Mouse (Mus musculus): Measurements from ENCODE around the gene Cav1.

The Cav1 gene

DNA sequence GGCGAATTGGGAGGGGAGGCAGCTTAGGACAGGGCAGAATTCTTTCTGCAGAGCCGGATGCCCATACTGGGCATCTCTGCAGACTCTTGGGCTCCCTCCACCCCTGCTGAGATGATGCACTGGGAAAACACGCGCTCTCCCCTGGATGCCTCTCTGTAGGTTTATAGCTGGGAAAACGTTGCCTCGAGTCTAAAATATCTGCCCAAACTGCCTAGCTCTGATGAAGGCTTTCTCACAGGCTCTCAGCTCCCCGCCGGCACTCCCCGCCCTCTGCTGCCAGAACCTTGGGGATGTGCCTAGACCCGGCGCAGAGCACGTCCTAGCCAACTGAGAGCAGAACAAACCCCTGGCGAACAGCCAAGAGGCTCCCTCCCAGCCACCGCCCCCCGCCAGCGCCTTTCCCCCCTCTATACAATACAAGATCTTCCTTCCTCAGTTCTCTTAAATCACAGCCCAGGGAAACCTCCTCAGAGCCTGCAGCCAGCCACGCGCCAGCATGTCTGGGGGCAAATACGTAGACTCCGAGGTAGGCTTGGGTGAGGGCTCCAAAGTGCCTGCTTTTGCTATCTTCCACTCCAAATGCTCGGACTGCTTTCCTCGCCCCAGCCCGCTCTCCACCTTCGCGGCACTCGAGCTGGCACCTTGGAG lies at the start of gene Cav1:
Gene Cav1, plus strand, starts transcription at position 382 of the 648 bp plus-strand sequence.
- DNase-seq, result peak; percentile 8 to 42

DNA sequence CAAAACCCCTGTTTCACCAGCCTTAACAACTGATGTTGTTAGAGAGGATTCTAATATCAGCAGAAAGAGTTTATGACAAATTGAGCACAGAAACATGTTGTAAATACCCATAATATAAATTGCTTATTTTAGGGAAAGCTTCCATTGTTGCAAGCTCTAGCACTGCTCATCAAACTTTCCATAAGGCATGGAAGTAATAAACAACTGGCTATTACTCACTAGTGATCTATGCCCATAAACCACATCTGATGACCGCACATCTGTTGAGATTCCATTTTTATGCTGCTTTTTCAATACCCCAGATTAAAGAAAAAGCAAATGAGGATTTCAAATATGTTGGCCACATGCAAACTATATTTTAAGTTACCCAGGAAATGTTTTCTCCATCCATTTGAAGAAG lies 48.0 kb upstream of the Cav1 start:
- DNase-seq, result no peak

DNA sequence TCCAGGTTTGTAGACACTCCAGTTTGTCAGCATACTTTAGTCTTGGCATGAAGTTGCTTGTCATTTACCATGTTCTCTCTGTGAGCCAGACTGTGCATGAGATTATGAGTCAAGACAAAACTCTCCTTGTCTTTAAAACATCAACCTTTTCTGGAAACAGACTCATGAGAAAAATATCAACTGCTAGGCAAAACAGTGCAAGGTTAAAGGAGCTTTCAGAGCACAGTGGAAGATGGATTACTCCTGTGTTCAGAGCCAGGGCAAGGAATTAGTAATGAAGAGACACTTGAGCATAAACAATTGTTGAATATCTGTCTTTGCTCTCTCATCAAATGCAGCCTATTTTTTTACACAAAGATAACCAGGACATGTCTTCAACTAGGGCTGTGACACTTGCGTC lies 47.2 kb upstream of the Cav1 start:
- DNase-seq, result no peak

DNA sequence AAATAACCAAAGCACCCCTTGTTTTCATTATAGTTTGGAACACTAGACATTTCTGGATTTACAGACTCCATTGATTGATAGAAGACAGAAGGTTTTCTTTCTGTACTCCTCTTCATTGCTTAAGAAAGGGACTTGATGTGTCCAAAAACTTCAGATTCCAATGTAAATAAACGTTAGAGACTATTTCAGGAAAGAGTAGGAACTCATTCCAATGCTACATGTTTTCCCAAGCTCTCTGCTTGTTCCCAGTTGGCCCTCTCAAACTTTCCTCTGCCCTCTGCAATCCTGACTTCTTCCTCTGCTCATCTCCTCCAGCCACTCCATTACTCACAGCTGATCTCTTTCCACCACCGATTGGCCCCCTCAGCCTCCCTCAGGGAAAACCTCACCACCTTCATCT lies 43.3 kb upstream of the Cav1 start:
- no peak for DNase-seq

DNA sequence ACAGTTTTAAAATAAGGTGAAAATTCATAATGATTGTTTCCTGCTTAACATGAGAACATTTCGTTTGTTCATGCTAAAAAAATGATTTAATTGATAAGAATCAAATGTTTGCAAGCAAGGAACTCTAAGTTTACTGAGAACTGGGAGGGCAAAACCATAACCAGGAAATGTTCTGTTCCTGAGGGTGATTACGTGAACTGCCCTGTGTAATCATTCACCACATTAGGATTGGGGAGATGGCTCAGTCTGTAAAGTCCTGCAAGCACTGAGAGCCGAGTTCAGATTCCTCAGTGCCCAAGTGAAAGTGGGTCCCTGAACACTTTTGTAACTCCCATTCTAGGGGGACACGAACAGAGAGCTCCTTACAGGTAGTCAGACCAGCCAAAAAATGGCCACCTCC lies 41.1 kb upstream of the Cav1 start:
- DNase-seq, result no peak

DNA sequence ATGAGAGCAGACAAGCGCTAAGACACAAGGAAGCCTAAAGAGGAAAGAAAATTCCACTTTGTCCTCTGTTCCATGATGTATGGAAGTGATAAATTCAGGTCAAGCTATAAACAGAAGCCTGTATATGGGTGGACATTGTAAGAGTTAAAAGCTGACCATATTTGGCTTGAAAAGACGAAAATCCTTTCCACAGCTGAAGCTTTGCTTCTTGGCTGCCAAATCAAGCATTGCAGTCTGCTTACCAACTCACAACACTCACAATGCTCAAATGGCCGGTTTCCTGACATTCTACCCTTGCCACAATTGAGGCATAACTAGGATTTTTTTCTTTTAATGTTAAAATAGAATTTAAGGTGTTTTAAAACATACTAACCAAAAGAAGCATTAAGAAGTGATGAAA lies 39.7 kb upstream of the Cav1 start:
- no peak for DNase-seq

DNA sequence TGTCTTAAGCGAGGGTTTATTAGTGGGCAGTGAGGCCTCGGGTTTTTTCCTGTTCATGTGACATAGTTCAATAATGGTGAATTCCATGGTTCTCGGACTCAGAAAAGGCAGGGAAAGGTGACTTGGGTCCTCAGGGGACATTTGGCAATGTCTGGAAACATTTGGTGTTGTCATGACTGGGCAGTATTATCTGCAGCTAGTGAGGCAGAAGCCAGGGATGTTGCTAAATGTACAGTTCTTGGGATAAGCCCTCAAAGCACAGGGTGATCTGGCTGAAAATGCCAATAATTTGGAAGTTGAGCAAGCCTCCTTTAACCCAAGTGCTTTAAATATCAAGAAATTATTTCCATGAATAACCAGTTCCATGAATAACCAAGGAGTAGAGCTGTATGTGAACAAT lies 27.8 kb upstream of the Cav1 start:
- no peak for DNase-seq

DNA sequence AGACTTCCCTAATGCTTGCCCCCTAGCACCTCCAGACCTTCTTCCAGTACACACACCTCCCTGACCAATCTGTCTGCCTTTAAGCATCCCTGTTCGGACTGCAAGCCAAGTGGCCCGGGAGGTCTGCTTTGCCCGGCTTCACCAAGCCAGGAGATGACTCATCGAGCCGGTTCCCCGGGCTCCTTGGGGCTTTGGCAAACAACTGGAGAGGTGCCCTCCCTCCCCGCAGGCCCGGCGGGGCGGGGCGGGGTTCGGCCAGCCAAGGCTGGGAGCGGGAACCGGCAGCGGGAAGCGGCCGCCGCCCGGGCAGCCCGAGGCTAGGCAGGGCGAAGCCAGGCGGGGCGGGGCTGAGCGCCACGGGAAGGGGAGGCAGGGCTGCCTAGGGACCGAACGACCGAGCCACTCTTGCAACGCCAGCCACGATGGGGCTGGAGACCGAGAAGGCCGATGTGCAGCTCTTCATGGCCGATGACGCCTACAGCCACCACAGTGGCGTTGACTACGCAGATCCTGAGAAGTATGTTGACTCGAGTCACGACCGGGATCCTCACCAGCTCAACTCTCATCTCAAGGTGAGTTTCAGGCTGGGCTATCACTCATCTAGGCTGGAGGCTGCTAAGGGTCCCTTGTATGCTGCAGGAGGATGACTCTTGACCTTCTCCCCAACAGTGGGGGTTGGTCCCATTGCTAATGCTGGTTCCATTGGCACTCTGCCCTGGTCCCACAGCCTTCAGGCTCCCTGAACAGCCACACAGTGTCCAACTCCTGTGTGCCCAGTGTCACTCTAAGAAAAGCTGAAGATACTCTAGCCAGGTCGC lies 25.0 kb upstream of the Cav1 start, which contains the start of gene Cav2:
Gene Cav2, plus strand, starts transcription at position 247 of the 818 bp plus-strand sequence.
- peak; percentile 81 to 82 for DNase-seq

DNA sequence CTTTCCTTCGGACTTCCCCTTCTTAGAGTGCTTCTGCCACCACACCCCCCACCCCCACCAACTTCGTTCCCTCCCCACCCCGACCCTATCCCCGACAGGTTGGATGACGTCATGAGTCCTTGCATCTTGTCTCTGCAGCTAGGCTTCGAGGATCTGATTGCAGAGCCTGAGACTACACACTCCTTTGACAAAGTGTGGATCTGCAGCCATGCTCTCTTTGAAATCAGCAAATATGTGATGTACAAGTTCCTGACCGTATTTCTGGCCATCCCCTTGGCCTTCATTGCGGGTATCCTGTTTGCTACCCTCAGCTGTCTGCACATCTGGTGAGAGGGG lies 24.4 kb upstream of the Cav1 start:
- peak in 1 of 2 experiments; percentile 7 for DNase-seq

DNA sequence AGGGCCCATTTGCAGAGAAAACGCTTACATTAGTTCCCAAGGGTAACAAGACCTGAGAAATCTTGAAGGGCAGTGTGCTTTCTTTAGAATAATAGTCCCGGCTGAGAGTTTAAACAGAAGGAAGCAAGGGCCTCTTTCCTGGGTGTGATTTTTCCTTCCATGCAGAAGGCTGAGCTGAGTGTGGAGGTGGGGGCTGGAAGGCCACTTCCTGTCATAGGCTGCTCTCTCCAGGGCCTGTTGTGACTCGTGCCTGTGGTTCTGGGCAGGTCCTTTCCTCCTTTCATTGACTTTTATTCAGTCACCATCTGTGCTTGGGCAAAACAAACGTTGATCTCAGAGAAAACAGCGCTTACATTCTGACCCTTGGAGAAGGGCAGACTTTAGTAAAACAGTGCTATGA lies 24.0 kb upstream of the Cav1 start:
- DNase-seq, result peak in 1 of 2 experiments; percentile 6

DNA sequence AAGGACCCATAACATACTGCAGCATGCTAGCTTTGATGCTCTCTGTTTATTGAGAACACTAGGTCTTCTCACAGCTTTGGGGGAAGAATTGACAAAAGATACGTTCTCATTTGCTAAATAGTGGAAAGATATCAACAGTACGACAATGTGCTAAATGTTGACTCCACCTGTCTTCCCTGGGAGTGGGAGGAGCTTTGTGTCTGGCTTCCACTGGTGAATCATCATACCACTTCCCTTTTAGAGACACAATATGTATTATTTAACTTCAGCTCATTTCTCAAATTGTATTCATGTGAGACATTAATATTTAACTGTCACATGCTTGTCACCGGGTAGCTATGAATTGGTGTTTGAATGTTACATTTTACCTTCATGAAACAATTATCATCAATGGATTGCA lies 22.3 kb upstream of the Cav1 start:
- DNase-seq, result no peak

DNA sequence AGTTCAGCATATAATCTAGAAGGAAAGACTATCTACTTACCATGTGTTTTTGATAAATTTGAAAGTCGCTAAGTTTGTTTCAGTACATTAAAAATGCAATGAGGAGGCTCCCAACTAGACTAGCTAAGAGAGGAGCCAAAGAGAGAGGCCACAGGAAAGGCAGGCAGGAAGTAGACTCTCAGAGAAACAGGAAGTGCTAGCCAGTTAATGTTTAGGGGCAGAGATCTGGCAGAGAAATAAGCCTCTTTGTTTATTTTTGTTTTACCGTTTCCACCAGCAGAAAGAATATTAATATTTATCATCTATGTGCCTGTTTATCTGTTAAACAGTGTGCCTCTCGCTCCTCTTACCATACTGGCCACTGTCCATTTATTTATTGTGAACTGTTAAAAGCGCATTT lies 19.8 kb upstream of the Cav1 start:
- no peak for DNase-seq

DNA sequence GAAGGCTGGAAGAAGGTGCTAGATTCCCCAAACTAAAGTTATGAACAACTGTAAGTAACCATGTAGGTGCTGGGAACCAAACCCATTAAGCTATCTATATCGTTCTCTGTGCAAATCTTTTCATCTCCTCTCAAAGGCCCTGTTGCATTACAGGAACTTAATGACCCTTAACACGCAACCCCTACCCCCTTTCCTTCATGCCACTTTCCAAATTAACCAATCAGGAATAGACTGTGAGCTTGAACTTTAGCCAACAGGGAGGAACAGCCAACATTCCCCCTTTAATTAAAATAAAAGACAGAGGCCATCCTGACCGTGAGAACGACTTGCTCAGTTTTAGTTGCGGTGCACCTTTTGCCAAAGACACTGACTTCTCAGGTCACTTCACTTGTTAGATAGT lies 11.0 kb upstream of the Cav1 start:
- DNase-seq, result no peak

DNA sequence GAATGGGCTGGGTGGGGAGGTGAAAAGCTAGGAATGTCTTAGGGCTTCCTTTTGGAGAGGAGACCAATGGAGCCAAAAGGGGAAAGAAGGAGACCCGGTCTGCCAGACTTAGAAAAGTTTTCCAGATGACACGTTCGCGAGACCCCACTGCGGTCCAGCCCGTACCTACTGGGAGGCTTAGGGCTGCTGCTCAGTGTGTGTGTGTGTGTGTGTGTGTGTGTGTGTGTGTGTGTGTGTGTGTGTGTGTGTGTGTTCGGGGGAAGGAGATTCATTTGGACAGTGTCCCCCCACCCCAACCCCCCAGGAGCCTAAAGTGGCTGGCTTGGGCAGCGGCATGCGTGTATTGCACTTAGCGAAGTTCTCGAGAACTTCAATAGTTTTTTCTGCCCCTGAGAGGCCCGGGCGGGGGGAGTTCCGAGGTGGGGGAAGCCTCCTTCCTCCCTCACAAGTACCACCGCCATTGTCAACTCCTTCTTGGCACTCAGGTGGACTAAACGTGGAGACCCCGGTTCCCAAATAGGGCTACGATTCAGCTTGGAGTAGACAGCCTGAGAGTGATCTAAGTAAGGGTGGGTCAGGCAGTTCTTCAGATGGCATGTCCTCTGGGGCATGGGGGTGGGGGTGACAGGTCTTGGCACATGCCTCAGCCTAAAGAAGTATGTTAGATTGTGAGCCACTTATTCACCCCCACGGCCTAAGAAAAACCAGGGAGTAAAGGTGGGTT lies 629 bp downstream of the Cav1 start:
- no peak for DNase-seq

DNA sequence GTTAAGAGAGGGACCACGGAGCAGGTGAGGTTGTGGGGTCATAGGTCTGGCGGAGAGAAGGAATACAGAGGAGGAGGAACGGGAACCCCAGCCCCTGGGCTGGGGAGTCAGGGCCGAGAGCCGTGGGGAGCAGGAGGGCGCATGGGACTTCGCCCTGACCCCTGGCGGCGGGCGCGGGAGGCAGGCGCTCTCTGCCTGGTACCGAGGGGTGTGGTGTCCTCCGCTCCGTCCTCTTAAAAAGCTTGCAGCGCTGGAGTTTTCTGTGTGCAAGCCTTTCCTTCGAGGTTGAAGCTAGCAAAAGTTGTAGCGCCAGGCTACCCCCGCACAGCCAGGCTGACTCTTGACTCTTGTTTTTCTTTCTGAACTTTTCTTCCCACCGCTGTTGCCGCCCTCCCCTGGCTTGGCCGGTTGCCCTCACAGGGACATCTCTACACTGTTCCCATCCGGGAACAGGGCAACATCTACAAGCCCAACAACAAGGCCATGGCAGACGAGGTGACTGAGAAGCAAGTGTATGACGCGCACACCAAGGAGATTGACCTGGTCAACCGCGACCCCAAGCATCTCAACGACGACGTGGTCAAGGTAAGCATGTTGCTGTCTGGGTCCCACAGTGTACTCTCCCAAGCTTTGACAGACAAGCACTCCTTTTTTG lies 1.5 kb downstream of the Cav1 start:
- DNase-seq, result peak; percentile 15 to 29

DNA sequence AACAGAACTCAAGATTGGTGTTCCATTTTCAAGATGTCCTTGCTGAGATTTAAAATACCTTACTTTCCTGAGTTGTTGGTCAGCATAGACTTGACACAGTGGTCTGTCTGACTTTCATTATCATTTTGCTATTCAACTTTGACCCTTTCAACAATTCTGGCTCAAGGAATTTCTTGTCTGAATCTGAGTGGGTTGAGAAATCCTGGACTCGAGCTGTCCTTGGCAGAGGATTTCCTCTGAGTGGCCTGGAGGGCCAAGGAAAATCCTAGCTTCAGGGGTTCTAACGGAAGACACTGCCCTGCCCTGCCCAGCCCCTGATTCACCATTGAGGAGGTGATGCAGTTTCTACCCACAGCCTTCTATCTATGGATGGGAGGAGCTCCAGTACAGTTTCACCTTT lies 2.5 kb downstream of the Cav1 start:
- DNase-seq, result no peak

DNA sequence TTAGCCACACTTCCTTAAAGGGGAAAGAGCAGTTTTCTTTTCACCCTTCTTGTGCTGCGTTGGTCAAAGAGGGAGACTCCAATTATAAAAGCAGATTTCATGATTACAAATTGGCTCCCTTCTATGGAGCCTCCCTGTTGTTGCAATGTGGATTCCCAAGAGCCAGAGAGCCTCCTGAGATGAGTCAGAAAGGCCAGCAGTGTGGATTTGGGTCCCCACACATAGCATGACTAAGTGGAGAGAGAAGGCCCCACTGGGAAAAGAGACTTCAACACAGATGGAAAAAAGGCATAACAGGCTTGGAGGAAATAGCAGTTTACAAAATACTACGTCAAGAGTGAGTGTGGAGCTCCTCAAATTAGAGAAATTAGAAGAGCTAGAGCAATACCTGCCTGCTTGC lies 3.1 kb downstream of the Cav1 start:
- no peak for DNase-seq

DNA sequence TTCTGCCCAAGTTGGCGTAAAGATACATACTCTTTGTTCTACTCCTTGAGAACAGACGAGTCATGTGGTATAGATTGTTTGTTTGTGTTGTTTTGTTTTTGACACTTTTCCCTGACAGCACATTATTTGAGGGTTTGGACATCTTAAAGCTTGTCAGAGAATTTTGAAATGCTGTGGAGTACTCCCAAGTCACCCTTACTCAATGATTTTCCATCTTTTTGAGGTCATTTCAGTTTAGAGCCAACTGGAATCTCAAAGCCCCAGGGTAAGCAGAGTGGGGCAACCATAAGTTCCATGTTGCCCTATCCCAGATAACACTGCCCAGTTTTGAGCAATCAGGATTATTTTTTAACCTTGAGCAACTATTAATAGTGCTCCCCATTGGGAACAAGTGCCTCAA lies 8.1 kb downstream of the Cav1 start:
- DNase-seq, result no peak

DNA sequence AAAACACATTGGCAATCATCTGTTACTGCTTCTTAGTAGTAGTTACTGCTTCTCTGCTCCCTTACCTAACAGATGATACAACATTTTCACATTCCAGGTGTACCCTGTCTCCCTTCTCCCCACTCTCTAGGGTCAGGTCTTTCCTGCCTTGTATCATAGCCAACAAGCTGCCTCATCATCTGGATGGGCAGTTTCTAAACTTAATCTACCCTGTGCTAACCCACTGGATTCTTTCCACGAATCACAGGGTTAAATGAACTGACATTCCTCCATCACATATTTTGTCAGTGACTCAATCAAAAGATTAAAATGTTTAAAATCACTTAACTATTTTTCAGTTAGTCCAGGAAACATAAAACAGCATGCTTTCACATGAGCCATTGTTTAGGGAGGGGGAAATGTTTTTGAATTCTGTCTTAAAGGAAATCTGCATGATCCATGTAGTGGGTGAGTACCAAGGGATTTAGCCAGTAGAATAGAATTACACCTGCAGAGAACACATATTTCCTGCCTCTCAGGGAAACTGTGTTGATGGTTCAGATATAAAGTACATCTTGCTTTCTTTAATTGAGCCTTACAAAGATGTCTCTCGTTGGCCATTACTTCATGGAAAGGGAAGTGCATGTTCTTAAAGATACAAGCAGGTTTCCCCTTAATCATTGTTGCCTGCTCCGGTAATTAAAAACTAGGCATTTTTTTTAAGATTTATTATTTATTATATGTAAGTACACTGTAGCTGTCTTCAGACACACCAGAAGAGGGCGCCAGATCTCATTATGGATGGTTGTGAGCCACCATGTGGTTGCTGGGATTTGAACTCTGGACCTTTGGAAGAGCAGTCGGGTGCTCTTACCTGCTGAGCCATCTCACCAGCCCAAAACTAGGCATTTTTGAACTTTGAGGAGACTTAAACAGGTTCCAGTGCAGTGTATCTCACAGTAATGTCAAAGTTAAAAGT lies 8.8 kb downstream of the Cav1 start:
- DNase-seq, result no peak

DNA sequence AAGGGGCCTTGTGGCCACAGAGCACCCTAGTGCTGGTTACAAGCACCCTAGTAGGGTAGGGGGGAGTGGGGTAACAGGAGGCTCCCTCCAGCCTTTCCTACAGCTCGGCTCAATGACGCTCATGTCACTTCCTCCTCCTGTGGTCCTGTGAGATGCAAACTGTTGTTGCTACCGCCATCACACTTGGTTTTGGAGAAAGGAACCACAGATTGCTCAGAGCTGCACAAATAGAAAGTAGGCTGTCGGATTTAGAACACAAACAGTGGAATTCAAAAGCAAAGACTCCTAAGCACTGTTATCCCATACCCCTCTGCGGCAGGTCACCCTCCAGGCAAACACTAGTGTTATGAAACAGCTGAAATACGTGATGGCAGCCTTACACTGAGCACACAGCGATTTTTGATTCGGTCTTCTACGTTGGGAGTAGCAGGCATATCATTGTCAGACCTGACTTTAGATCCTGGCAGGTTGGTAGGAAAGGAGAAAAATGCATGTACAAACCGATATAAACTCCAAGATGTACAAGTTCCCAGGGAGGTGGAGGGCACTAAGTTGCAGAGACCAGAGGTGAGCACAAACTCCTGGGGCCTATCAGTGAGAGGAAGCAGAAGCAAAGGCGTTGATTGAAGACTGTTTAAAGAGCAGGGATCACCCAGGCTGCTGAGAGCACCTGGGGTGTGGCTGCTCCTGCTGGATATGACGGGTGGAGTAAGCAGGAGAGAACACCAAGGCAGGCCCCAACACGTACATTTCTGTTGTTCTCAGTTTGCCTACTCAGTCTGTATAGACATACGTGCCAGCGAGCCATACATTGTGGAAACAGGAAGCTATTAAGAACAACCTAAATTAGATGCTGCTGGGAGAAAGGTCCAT lies 10.4 kb downstream of the Cav1 start:
- no peak for DNase-seq

DNA sequence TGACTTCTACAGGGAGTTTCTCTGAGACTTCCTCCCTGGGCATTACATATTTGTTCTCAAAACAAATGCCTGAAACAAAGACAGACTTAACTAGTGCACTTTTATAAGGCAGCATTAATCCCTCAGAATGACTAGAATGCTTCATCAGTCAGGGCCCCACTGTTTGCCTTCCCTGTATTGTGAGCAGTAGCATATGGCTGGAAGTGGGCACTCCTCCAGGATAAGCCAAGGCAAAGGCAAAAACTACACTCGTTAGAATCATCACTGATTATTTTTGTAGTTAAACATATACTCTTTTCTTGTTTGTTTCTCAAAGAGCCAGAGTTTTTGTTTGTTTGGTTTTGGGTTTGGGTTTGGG lies 11.0 kb downstream of the Cav1 start:
- no peak for DNase-seq

All from cerebellum, adult 18-20 months (tissue).